Mouse (Mus musculus) heart, adult 8-10 months (tissue): ENCODE measurements around the gene Lrrc1. TPM values are rescaled to one million over a fixed set of nuclear protein-coding genes. Genes with fewer than 3 reads are reported as not detected.
"Not testable (repeated sequence)": the region's sequence is repeated elsewhere in the genome, so short reads cannot be mapped to it uniquely, and the experiment has no call there.

Source experiments
- DNase-seq: peaks from one replicate; pipeline ENCODE4 v3.0.0; 2022; ENCODE audit warnings: low spot score
- total RNA-seq, 4 experiments: library from RNA; stranded (reverse); gene quantifications; 2 replicates each; pipeline ENCODE4 v1.2.4; 2022

Lrrc1 gene
- total RNA-seq = 10 to 100 TPM; 15.5 to 19.9 (median 16.8) TPM

GRCm38 (mm10) chr9:77544354-77545067 is at the start of gene Lrrc1:
Gene Lrrc1 (minus strand): TSS chr9:77544870.
- DNase-seq = peak; percentile 77

GRCm38 (mm10) chr9:77592423-77592822 is 47.8 kb upstream of the Lrrc1 start:
- no peak for DNase-seq

- DNase-seq = no peak
These were observed 44.8 kb upstream of the Lrrc1 start for GRCm38 (mm10) chr9:77589496-77589895.

- no peak for DNase-seq
These were observed 42.9 kb upstream of the Lrrc1 start for GRCm38 (mm10) chr9:77587616-77588015.

GRCm38 (mm10) chr9:77586806-77587591 is 42.3 kb upstream of the Lrrc1 start:
- DNase-seq = no peak

- no peak for DNase-seq
These were observed 40.1 kb upstream of the Lrrc1 start for GRCm38 (mm10) chr9:77584746-77585145.

GRCm38 (mm10) chr9:77583302-77583701 is 38.6 kb upstream of the Lrrc1 start:
- no peak for DNase-seq

GRCm38 (mm10) chr9:77579827-77580226 is 35.2 kb upstream of the Lrrc1 start:
- no peak for DNase-seq

- DNase-seq = no peak
These were observed 33.3 kb upstream of the Lrrc1 start for GRCm38 (mm10) chr9:77577931-77578330.

GRCm38 (mm10) chr9:77577409-77577808 is 32.7 kb upstream of the Lrrc1 start:
- no peak for DNase-seq

- no peak for DNase-seq
These were observed 31.6 kb upstream of the Lrrc1 start for GRCm38 (mm10) chr9:77576320-77576719.

GRCm38 (mm10) chr9:77574996-77575395 is 30.3 kb upstream of the Lrrc1 start:
- DNase-seq = not testable (repeated sequence)

- DNase-seq = no peak
These were observed 27.2 kb upstream of the Lrrc1 start for GRCm38 (mm10) chr9:77571851-77572250.

- DNase-seq = no peak
These were observed 24.3 kb upstream of the Lrrc1 start for GRCm38 (mm10) chr9:77568789-77569506.

GRCm38 (mm10) chr9:77561827-77562226 is 17.2 kb upstream of the Lrrc1 start:
- DNase-seq = no peak

- DNase-seq = no peak
These were observed 13.3 kb upstream of the Lrrc1 start for GRCm38 (mm10) chr9:77557963-77558362.

- no peak for DNase-seq
These were observed 12.5 kb upstream of the Lrrc1 start for GRCm38 (mm10) chr9:77557181-77557580.

- DNase-seq = no peak
These were observed 11.8 kb upstream of the Lrrc1 start for GRCm38 (mm10) chr9:77556435-77556834.

- DNase-seq = no peak
These were observed 8.8 kb upstream of the Lrrc1 start for GRCm38 (mm10) chr9:77553465-77553864.

- no peak for DNase-seq
These were observed 6.4 kb upstream of the Lrrc1 start for GRCm38 (mm10) chr9:77551036-77551512.

GRCm38 (mm10) chr9:77546010-77546409 is 1.3 kb upstream of the Lrrc1 start:
- DNase-seq = no peak

- no peak for DNase-seq
These were observed 375 bp upstream of the Lrrc1 start for GRCm38 (mm10) chr9:77545068-77545421.
